Mouse (Mus musculus): ENCODE measurements around the gene Hist1h4i.
A peak's percentile ranks its signal among the peaks of the same experiment; 100 is the strongest.
"Not testable (repeated sequence)": the region's sequence is repeated elsewhere in the genome, so short reads cannot be mapped to it uniquely, and the experiment has no call there.

The Hist1h4i gene

DNA sequence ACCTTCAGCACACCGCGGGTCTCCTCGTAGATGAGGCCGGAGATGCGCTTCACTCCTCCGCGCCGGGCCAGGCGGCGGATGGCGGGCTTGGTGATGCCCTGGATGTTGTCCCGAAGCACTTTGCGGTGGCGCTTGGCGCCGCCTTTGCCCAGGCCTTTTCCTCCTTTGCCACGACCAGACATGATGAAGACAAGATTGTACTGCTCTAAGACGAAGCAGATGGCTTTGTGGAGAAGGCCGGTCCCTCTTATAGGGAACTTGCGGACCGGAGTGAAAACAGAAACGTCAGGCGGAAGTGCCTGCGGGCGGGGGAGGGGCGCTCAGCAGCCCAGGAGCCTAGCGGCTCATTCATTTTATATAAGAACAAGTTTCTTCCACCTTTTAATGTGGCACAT, at the start of gene Hist1h4i:
Gene Hist1h4i, minus strand, starts transcription at position 221 of the 395 bp plus-strand sequence.
- DNase-seq = peak; percentile 95

DNA sequence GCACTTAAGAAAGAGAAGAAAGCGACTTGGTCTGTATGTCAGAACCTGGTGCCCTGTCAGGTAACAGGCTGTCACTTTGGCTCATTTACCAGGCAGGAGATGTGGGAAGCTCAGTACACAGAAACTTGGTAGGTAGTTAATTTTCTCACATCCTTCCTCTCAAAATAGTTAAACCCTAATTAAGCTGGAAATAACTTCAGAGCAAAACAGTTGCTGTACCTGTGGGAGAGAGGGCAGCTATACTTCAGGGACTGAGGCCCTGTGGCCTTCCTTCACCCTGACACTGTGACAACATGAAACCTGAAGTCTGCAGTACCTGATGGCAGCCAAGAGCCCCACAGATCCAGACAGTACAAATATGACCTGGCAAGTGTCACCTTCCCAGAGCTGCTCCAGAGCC, 43.0 kb upstream of the Hist1h4i start, which contains the start of gene Vmn1r188:
Gene Vmn1r188, plus strand, starts transcription at position 301 of the 400 bp plus-strand sequence.
- not testable (repeated sequence) for DNase-seq

DNA sequence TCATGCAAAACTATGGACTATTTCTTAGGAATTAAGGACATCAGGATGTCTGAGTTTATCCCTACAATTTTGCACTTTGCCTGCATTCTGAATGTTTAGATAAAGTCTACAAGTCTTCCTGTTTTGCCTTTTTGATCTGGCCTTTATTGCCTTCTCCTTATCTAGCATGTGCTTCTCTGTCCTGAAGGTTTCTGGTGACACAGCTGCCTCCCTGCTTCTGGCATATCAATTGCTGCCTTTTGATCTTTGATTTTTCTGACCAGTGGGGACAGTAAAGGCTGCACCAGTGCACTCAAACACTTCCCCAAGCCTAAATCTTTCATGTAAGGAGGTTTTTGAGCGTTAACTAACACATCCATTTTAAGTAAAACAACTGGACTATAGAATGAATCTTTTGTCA, 22.3 kb upstream of the Hist1h4i start:
- no peak for DNase-seq

DNA sequence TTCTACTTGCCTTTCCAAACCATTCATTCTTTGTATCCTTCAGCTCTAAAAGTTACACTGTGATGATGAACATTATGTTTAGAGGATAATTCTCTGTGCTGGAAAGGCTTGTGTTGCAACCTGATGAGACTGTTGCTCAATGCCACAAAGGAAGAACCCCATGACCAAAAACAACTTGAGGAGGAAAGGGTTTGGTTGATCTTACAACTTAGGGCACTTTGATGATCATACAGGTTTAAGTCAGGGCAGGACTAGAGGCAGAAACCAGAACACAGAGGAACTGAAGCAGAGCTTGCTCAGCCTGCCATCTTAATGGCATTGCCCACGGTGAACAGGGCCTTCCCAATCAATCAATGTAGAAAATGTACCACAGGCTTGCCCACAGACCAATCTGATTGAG, 20.3 kb upstream of the Hist1h4i start:
- no peak for DNase-seq

DNA sequence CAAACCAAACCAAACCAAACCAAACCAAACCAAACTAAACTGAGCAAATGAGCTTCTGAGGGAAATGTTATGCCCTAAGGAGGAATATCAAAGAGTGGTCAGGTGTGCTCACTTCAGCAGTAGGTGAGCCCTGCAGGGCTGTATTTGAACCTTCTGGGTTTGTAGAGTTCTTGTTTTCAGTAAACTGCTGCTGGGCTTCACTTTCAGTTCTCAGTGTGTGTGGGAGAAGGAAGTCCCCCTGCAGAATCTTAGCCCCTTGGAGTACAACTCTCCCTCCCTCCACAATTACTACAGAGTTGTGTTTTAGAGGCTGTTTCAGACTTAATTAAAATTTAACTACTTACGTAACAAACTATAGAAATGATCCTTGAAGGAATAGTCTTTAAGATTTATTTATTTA, 12.6 kb upstream of the Hist1h4i start:
- DNase-seq = no peak

DNA sequence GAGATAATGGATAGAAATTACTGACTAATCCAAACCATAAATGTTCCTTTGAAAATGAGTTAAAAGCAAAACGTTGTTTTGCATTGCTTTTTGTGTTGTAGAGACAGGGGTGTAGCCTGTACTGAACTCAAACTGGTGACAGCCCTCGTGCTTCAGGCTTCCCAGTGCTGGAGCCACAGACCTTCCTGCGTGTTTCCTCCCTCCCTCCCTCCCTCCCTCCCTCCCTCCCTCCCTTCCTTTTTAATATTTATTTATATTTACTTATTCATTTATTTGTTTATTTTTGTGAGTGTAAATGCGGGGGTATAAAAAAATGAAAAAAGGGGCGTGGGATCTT, 10.3 kb upstream of the Hist1h4i start:
- no peak for DNase-seq

DNA sequence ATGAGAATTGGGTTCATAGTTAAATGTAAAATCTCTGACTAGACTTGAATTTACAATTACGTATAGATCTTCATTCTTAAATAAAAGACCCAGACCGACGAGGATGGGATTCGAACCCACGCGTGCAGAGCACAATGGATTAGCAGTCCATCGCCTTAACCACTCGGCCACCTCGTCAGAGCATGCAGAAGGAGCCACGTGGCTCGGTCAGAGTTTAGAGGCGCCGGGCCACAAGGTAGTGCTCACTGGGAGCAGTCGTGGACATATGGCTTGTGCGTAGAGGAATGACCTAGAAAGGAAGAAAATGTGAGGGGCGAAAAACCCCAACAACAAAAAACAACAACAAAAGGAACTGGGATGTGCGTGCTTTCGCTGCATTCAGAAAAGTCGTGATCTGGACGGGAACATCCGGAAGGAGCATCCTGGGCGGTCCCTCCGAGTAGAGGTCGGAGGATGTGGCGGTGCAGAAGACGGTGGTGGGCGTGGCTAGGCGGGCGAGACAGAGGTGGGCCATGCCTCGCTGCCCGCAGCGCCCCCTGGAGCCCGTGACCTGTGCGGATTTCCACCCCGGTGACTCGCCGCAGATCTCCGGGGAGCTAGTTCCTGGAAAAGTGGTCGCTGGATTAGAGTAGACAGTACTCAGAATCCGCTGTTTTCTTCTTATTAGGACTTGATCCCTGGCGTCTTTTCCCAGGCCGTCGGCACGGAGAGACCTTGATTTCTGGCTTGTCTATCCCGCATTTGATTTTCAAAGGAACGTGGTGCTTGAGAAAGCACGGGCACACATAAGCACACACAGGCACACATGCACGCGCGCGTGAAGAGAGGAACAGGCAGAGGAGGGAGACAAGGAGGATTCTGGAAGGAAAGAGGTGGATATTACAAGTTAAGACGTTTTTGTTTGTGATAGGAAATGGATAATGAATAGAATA, 9.7 kb upstream of the Hist1h4i start:
- DNase-seq = peak; percentile 96

DNA sequence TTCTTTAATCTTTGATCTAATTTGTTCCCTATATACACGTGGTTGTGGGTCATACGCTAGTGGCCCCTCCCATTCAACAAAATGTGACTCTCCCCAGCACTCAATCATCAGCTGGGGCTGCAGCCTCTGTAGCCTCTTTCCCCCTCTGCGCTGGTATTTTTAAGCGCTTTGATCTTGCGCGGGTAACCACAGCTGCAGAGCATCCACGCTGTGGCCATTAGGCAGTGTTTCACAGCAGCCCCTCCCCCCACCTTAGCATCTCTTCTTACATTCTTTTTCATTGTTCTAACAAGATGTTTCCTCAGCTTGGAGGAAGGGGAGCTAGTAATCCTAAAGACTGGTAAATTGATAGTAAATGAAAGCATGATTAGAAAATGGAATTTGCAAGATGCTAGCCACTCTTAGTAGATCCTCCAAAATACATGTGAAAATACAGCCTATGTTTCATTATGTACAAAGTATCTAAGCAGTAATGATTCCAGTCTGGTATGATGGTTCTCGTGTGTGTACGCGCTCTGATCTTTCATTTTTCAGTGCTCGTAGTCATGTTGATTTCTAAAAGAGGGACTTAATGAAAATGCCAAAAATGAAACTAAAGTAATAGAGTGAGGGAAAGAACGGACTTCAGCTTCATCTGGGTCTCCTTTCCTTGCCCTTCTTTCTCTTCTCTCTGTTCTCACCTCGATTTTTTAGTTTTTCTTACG, 8.7 kb upstream of the Hist1h4i start:
- DNase-seq = peak; percentile 92

DNA sequence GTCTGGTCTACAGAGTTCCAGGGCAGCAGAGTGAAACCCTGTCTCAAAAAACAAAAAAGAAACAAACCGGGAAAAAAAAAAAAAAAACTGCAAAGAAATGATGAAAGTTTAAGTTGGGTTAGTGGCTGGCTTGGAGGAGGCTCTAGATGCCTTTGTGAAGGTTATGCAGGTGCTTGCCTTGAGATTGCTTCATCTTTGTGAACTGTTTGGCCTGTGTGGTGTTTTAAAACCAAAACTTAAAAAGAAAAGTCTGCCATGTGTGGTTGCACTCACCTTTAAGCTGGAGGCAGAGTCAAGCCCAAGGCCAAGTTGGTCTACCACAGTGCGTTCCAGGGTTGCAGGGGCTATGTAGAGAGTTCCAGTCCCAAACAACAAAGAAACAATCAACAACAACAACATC, 7.9 kb upstream of the Hist1h4i start:
- DNase-seq = no peak

DNA sequence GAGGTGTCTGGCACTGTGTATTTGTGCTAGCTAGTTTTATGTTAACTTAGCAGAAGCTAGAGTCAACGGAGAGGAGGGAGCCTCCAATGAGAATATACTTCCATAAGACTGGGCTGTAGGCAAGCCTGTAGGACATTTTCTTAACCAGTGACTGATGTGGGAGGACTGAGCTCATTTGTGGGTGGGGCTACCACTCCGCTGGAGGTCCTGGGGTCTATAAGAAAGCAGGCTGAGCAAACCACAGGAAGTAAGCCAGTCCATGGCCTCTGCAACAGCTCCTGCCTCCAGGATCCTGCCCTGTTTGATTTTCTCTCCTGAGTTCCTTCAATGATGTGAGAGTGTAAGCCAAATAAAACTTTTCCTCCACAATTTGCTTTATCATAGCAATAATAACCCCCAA, 4.1 kb upstream of the Hist1h4i start:
- no peak for DNase-seq

DNA sequence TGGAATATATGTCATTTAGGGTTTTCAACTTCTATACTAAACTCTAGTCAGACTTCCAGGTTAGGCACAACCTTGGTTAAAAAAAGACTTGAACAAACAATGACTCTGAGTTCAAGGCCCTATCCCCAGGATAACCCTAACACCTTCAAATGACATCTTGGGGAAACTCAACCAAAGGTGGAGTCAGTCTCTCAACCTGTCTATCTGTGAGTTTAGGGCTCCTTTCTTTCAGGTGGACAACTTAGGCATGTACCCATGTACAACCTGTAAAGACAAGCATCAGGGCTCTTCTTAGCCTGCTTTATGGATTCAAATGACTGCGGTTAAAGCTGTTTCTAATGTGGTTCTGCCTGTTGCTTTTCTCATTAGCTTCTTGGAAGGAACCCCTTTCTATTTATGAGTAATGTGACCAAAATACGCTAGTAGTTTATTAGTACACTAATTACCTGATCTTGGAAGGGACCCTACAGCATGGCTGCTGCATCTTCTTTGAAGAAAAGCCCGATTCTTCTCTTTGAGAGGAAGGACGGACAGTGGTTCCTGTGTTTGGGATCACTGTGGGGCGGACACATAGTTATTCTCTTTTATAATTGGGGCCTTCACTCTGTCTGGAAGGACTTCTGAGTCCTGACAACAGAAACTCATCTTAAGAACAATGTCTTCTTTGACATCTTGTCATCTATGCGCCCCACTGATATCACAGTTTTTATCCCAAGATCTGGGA, 3.4 kb upstream of the Hist1h4i start:
- no peak for DNase-seq

DNA sequence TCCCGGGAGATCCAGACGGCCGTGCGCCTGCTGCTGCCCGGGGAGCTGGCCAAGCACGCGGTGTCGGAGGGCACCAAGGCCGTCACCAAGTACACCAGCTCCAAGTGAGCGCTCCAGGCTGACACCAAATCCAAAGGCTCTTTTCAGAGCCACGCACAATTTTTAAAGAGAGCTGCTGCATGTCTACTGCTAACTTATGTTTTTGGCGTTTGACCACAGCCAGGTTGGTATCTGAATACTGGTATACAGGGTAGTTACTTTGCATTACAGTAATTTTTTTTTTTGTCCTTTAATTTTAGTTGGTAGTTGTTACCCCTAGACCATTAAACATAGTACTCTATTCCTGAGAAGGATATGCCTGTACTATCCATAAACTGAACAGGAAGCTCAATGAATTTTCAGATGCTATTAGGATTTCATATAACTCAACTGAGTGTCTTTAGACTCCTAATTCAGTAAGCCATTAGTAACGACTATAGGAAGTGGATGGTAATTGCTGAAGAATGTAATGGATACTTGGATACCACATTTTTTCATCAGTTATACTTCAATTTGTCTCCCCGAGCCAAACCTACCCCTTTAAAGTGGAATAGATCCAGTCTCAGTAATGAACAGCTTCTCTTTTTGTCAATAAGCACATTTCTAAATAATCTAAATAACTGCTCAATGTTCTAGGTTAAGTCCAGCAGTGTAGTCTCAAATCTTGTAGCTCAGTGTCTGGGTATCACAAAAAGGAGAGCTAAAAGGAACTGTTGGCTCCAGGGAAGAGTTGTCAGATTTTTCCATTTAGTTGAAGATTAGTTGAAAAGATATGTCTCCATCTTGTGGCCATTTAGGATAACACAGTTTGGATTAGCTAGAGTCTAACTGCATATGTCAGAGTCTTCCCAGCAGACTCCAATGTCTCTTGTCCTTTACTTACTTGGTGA, 2.6 kb upstream of the Hist1h4i start:
- peak; percentile 80 for DNase-seq

DNA sequence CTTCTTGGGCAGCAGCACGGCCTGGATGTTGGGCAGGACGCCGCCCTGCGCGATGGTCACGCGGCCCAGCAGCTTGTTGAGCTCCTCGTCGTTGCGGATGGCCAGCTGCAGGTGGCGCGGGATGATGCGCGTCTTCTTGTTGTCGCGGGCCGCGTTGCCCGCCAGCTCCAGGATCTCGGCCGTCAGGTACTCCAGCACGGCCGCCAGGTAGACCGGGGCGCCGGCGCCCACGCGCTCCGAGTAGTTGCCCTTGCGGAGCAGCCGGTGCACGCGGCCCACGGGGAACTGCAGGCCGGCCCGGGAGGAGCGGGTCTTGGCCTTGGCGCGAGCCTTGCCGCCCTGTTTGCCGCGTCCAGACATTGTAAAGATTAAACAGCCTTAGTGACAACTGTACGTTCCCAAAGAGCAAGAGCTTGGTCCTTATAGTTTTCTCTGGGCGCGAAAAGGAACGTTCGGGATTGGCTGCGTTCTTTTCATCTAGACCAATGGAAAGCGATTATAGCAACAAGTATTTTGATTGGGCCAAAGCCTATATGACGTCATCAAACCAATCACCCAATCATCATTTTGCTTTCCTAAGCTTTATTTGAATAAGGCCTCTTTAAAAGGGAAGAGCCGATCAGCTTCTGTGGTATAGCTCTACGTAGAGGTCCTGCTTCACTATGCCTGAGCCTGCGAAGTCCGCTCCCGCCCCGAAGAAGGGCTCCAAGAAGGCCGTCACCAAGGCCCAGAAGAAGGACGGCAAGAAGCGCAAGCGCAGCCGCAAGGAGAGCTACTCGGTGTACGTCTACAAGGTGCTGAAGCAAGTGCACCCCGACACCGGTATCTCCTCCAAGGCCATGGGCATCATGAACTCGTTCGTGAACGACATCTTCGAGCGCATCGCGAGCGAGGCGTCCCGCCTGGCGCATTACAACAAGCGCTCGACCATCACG, 1.7 kb upstream of the Hist1h4i start, which contains the start of the genes Hist1h2ag and Hist1h2bj:
Gene Hist1h2ag, minus strand, starts transcription at position 377 of the 935 bp plus-strand sequence.
Gene Hist1h2bj, plus strand, starts transcription at position 647 of the 935 bp plus-strand sequence.
- DNase-seq = peak; percentile 94

DNA sequence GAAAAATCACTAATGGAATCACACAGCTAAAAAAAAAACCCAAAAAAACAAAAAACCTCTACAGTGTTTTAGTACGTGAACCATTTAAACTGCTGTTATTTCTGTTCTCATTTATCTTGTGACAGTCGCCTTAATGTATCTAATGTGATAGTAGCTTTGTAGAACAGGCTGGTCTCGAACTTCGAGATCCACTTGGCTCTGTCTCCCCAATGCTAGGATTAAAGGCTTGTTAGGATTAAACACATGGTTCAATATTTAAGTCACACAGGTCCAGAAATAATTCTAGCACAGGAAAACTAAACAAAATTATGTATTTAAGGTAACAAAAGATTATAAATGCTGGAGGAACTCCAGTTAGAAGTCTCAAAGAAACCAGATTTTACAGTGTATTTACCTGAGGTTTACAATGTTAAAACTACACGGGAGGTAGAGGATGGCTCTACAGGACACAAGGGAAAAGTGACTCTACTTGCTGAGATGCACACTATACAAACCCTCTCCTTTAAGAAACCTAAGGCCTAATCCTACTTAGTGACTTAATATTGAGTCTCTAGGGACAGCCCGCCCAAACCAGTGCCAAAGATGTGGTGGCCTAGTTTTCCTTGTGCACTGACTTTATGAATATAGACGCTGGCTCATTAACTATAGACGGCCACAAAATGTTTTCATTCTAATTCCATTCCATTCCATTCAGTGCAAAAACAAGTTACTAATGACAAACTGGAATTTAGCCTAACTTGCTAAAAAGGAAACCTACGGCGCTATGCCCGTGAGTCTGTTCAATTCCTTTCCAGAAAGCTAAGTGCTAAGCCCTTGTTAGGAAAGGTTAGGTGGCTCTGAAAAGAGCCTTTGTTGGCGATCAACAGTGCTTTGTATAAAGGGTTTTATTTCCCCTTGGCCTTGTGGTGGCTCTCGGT, 747 bp upstream of the Hist1h4i start:
- peak; percentile 59 for DNase-seq

DNA sequence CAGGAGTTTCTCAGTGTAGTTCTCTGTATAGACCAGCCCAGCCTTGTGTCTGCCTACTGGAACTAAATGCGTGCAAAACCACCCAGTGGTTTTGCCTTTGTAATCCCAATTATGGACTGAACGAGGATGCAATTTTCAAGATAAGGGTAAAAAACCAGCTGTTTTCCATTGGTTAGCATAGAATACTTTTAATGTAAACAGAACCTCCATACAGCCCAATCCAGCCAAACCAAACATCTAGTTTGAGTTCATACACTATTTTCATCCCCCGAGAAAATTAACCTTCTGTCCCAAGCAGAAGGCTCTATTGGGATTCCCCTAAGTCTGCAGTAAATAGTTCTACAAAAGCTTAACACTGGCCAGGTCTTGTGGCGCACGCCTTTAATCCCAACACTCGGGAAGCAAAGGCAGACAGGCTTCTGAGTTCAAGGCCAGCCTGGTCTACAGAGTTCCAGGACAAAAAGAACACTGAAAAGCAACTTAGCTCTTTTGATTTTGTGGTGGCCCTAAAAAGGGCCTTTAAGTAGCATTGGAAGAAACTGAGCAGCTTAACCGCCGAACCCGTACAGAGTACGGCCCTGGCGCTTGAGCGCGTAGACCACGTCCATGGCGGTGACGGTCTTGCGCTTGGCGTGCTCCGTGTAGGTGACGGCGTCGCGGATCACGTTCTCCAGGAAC, 559 bp downstream of the Hist1h4i start:
- peak; percentile 67 for DNase-seq

DNA sequence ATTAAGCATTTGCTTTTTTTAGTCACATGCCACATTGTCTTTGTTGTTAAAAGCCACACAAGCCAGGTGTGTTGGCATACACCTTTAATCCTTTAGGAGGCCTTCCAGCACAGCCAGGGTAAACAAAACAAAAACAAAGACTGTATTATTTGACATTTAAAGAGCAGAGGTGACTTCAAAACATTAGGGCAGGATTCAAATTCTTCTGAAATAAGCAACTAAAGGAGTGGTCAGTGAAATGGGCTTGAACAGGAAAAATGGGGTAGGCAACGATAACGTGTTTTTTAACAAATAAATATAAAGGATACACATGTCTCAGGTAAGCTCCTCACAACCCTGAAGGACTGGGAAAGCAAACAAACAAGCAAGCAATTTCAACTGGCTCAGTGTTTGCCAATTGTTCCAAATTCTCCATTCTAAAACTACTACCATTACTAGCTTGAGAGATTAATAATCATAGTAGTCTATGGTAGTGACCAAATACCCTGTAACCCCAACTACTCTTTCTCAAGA, 1.2 kb downstream of the Hist1h4i start:
- no peak for DNase-seq

DNA sequence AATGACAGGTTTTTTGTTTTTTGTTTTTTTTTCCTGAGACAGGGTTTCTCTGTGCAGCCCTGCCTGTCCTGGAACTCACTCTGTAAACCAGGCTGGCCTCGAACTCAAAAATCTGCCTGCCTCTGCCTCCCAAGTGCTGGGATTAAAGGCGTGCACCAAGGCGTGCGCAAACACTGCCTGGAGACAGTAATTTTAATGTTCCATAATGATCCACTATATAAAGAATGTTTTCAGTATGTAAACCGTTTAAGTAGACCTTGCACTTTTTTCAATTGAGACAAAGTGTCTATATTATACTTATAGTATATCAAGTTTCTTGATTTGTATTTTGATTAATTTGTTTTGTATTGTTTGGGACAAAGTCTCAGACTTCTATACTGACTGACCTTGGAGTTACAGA, 1.8 kb downstream of the Hist1h4i start:
- no peak for DNase-seq

DNA sequence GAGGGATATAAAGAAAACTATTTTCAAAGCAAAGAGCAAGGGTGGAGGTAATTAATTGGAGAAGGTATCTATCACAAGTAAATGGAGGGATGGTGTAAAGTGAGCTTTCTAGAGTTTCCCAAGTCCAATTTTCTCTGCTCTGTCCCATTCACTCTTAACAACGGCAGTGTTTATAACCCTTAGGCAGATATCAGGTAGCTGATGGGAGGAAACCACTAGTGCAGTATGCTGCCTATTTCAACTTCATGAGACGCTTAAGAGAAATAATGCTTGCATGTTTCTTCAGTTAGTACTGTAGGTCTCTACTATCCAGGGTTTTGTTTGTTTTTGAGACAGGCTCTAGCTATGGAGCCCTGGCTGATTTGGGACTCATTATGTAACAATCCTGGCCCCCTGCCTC, 3.7 kb downstream of the Hist1h4i start:
- DNase-seq = no peak

DNA sequence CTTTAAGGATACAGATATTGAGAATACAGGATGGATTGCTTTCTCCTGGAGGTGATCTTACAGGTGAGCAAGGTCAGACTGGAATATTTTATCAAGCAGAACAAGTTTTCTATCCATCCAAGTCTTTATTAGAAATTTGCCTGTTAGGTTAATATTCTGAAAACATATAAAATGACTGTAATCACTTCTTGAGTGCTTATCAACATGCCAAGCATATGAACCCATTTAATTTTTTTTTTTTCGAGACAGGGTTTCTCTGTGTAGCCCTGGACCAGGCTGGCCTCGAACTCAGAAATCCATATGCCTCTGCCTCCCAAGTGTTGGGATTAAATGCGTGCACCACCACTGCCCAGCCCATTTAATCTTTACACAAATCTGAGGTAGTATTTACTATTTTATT, 4.2 kb downstream of the Hist1h4i start:
- DNase-seq = no peak
